Mouse (Mus musculus) lung, postnatal 0 days (tissue): ENCODE measurements around the gene Pcgf1. TPM values are rescaled to one million over a fixed set of nuclear protein-coding genes. Genes with fewer than 3 reads are reported as not detected.

ENCODE experiments used
- ATAC-seq: fragments of 200-750 bp; cut with Nextera tagmentation; 2 replicates; pipeline ENCODE4 v1.8.0; 2017; ENCODE audit warnings: moderate library complexity
- DNase-seq: peaks from one replicate; pipeline ENCODE4 v3.0.0-alpha.2; 2016; ENCODE audit warnings: low spot score
- H3K27ac ChIP-seq: fragments of 300-500 bp; sonication (generic); 2 replicates; pipeline ENCODE4 v1.5.1; 2014; ENCODE audit warnings: antibody characterized with exemption, mild to moderate bottlenecking, low read length, mixed read lengths
- H3K27me3 ChIP-seq: fragments of 300-500 bp; sonication (generic); replicated peaks from 2 replicates; pipeline ENCODE4 v1.6.1; 2014; ENCODE audit warnings: low read length, mixed read lengths; ENCODE audit not compliant: insufficient read depth
- H3K36me3 ChIP-seq: fragments of 300-500 bp; sonication (generic); 2 replicates; pipeline ENCODE4 v1.6.1; 2014; ENCODE audit warnings: low read length, mixed read lengths; ENCODE audit not compliant: insufficient read depth
- H3K4me1 ChIP-seq: fragments of 300-500 bp; sonication (generic); 2 replicates; pipeline ENCODE4 v1.6.1; 2014; ENCODE audit warnings: antibody characterized with exemption, low read depth, low read length, mixed read lengths; ENCODE audit not compliant: insufficient read depth
- H3K4me2 ChIP-seq: fragments of 300-500 bp; sonication (generic); replicated peaks from 2 replicates; pipeline ENCODE4 v1.6.1; 2014; ENCODE audit warnings: low read depth, mild to moderate bottlenecking, low read length, moderate library complexity, mixed read lengths
- H3K4me3 ChIP-seq: fragments of 300-500 bp; sonication (generic); 2 replicates; pipeline ENCODE4 v1.5.1; 2014; ENCODE audit warnings: low read depth, low read length
- H3K9ac ChIP-seq: fragments of 300-500 bp; sonication (generic); replicated peaks from 2 replicates; pipeline ENCODE4 v1.6.1; 2014; ENCODE audit warnings: low read depth, mild to moderate bottlenecking
- H3K9me3 ChIP-seq: fragments of 300-500 bp; sonication (generic); 2 replicates; pipeline ENCODE4 v1.6.1; 2016; ENCODE audit warnings: low read length, mixed read lengths
- CTCF ChIP-seq: IDR thresholded peaks from 2 replicates; pipeline ENCODE4 v1.5.1; 2016; ENCODE audit warnings: antibody characterized with exemption, mild to moderate bottlenecking
- EP300 ChIP-seq: IDR thresholded peaks from 2 replicates; pipeline ENCODE4 v1.6.1; 2016; ENCODE audit warnings: antibody characterized with exemption, mild to moderate bottlenecking, control low read depth
- WGBS: fragments of 180-500 bp; shearing (Covaris S2); extraction: QIAGEN DNeasy Blood & Tissue Kit; methylation state at CpG from one replicate; pipeline ENCODE4 v1.1.7; 2014; 5-methylcytosine and 5-hydroxymethylcytosine counted together
- polyA plus RNA-seq: library from polyadenylated mRNA; unstranded; fragments of >200 nt; fragmentation: Nextera tagmentation; extraction: Ambion mirVana; gene quantifications from 2 replicates; pipeline ENCODE4 v1.2.1, GENCODE M21; 2015

The Pcgf1 gene
- polyA plus RNA-seq = 24.3 and 26.0 TPM in 2 replicates

DNA sequence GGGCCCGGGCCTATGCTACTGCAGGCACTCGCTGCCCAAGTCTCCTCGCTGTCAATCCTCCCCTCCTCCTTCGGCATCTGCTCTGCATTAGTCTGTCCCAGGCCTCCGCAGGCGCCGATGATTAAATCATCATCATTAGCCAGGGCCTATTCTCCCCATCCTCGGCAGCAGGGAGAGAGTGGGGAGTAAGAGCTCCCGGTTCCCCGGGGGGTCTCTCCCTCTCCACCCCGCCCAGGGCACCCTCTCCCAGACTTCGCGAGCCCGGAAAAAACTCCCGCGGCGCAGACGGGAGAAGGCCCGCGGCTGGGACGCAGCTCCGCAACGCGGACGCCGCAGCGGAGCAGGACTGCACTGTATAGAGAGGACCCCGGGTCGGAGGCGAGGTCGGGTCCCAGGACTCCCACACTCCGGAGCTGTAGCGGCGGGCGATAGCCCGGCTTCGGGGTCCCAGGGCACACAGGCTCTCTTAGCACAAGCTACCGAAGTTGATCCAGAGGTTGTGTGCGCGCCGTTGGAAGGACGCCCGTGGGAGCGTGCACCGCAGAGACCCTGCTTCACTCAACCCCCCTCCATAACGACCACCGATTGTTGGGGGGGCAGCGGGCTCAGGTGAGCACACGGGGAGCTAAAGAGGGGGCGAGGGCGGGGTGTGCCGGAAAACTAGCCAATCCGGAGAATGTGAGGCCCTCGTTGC is at the start of gene Pcgf1:
TSS of gene Pcgf1 (plus strand) at position 240 of the 694 bp plus-strand sequence.
- Histone ChIP-seq H3K4me3 (peak within 1 kb of the TSS; percentile 74), H3K27ac (peak within 1 kb of the TSS; percentile 65; the same call in 1 of the 2 replicates), H3K9ac (peak within 1 kb of the TSS; percentile 70), H3K4me2 (peak within 1 kb of the TSS; percentile 98), H3K36me3 (no peaks in the 10 kb centered on the region), H3K9me3 (no peaks in the 10 kb centered on the region), H3K4me1 (no peaks in the 10 kb centered on the region), H3K27me3 (peaks cover under 1% of the 10 kb centered on the region; the same call in 1 of the 2 replicates)
- peak; percentile 40 for ATAC-seq
- WGBS = under 1% methylated on average over 54 of the region's 54 CpGs
- DNase-seq = no peak
- TF ChIP-seq CTCF = no peak
- no peak for TF ChIP-seq EP300

- no peak overlapping the region for H3K9ac ChIP-seq
- WGBS = 49% methylated on average over 10 of the region's 10 CpGs
- TF ChIP-seq EP300 = no peak
- TF ChIP-seq CTCF = no peak
- peaks cover 8% of the 10 kb centered on the region; the same call in 1 of the 2 replicates for H3K4me1 ChIP-seq
- H3K27me3 ChIP-seq = no peaks in the 10 kb centered on the region
- no peak overlapping the region for H3K4me3 ChIP-seq
- ATAC-seq (no peak), DNase-seq (no peak)
- H3K36me3 ChIP-seq = no peaks in the 10 kb centered on the region
- H3K27ac ChIP-seq = no peak overlapping the region
- no peak overlapping the region for H3K4me2 ChIP-seq
- no peaks in the 10 kb centered on the region for H3K9me3 ChIP-seq
These were observed 47.9 kb upstream of the Pcgf1 start for GRCm38 (mm10) chr6:83029777-83030176.

DNA sequence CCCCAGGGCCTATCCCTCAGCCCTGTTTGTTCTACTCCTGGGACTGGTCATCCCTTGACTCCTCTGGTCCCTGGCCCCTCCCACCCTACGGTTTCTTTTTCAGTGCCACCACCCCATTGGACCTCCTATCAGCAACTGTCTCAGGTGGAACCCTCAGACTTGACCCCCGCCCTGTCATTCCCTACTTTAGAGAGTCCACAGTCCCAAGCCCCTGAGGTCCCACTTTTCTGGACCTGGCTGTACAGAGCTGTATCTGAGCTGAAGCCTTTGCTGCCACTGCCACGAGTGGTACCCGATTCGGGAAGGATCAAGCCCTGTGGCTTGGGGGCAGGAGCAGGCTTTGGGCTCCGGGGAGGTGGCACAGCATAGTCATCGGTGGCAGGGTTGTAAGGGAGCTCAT is 46.6 kb upstream of the Pcgf1 start:
- no peak overlapping the region for H3K27ac ChIP-seq
- H3K27me3 ChIP-seq = no peaks in the 10 kb centered on the region
- H3K4me1 ChIP-seq = peaks cover 8% of the 10 kb centered on the region; the same call in 1 of the 2 replicates
- H3K36me3 ChIP-seq = no peaks in the 10 kb centered on the region
- no peaks in the 10 kb centered on the region for H3K9me3 ChIP-seq
- no peak overlapping the region for H3K9ac ChIP-seq
- no peak for ATAC-seq
- H3K4me3 ChIP-seq = no peak overlapping the region
- no peak for TF ChIP-seq EP300
- WGBS = 78% methylated on average over 7 of the region's 7 CpGs
- DNase-seq = no peak
- H3K4me2 ChIP-seq = no peak overlapping the region

DNA sequence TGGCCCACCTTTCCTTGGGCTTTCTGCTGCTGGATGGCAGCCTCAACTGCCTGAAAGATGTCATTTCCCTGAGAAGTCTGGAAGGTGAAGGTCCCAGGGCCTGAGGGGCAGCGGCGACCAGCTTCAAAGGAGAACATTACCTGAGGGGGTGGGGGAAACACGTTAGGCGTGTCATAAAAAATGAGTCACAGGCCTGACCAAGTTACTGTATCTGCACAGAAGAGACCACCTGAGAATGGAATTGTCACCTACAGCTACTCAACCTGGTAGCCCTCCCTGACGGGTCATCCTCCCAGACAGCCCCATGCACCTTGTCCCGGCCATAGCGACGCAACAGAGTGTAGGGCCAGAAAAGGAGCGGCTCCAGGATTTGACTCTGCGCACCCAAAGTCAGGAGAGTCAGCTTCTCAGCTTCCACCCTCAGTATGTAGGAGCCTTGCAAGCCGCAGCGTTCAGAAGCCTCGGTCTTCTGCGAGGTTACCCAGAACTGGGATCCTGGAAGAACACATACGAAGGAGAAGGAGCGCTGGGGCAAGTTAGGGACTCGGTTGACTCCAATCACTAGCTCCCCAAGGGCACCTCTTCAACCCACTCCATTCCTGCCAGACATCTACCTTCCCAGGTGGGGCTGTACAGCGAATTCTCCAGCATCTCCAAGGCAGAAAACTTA is 45.6 kb upstream of the Pcgf1 start:
- peaks cover 8% of the 10 kb centered on the region; the same call in 1 of the 2 replicates for H3K4me1 ChIP-seq
- no peak for TF ChIP-seq CTCF
- no peak for TF ChIP-seq EP300
- no peak for ATAC-seq
- 0 out of 2 replicates have a peak overlapping the region, but pooled peaks have one; percentile 51 for H3K9ac ChIP-seq
- H3K27me3 ChIP-seq = no peaks in the 10 kb centered on the region
- DNase-seq = no peak
- no peak overlapping the region for H3K27ac ChIP-seq
- peak overlapping the region; percentile 84 for H3K4me2 ChIP-seq
- H3K4me3 ChIP-seq = peak overlapping the region; percentile 57
- H3K36me3 ChIP-seq = no peaks in the 10 kb centered on the region
- 51% methylated on average over 18 of the region's 18 CpGs for whole genome bisulfite sequencing
- H3K9me3 ChIP-seq = no peaks in the 10 kb centered on the region

DNA sequence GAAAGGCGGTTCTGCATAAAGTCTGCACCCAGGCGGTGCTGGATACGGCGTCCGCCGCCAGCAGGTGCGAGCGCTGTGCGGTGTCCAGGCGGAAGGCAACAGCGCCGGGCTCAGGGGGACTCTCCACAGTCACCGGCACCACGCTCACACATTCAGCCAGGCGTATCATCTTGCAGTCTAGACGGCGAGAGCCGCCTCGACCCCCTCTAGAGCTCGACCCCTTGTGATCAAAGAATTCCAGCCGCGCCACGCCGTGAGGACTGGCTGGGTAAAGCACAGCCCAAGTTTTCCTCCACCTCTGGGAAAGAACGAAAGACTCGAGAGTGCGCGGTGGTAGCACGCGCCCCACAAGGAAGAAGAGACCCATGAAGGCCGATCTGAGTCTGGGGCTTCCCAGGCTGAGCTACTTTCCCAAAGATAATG is 44.9 kb upstream of the Pcgf1 start:
- peak; percentile 50 for DNase-seq

More for the DNA sequence above, 44.9 kb upstream of the Pcgf1 start:
- ATAC-seq = peak; percentile 49
- Histone ChIP-seq H3K4me2 (peak overlapping the region; percentile 84), H3K4me3 (peak overlapping the region; percentile 57), H3K27ac (peak overlapping the region; percentile 83), H3K36me3 (no peaks in the 10 kb centered on the region), H3K9me3 (no peaks in the 10 kb centered on the region), H3K9ac (peak overlapping the region; percentile 51), H3K27me3 (no peaks in the 10 kb centered on the region), H3K4me1 (peaks cover 8% of the 10 kb centered on the region; the same call in 1 of the 2 replicates)
- WGBS = 2% methylated on average over 31 of the region's 31 CpGs
- no peak for TF ChIP-seq EP300
- peak; percentile 41 for TF ChIP-seq CTCF
